Mouse (Mus musculus): ENCODE results near the gene Inpp4a.

- TF ChIP-seq CTCF (IDR thresholded peaks at IDR 0.05; ENCODE audit: extremely low read depth, insufficient read depth, low read length) = no peak
- TF ChIP-seq POLR2A (IDR thresholded peaks at IDR 0.05; ENCODE audit: extremely low read depth, insufficient read depth, low read length) = no peak
These were observed 34.2 kb downstream of the Inpp4a start for GRCm38 (mm10) chr1:37333741-37334440.
